Mouse (Mus musculus) erythroblast, embryonic 14.5 days (primary cell): ENCODE data around the gene Fam114a1.

Source experiments
- GATA1 ChIP-seq: IDR thresholded peaks from 2 replicates; pipeline ENCODE4 v1.6.1; 2012; ENCODE audit warnings: low read length, inconsistent platforms, mixed read lengths
- TAL1 ChIP-seq: IDR thresholded peaks from 3 replicates; pipeline ENCODE4 v1.6.1; 2012; ENCODE audit warnings: low read length, inconsistent platforms, mixed read lengths

GRCm38 (mm10) chr5:64975121-64975520 lies 5.2 kb downstream of the Fam114a1 start:
- no peak for TF ChIP-seq GATA1
- TF ChIP-seq TAL1 = no peak
